Mouse (Mus musculus): ENCODE results near the gene Gbgt1. TPM values are rescaled to one million over a fixed set of nuclear protein-coding genes. Genes with fewer than 3 reads are reported as not detected.

The Gbgt1 gene
- polyA plus RNA-seq, 1 experiment from 2014 or later, result 1.2 TPM

GRCm38 (mm10) chr2:28534436-28535262, 38.0 kb downstream of the Gbgt1 start:
- peak overlapping the region; percentile 47; the same call in 1 of the 2 replicates for H3K4me3 ChIP-seq (ENCODE audit: low read depth, low read length)
- 37% methylated on average over 11 of the region's 11 CpGs for WGBS
- peaks cover 13% of the 10 kb centered on the region; the same call in 1 of the 2 replicates for H3K4me1 ChIP-seq (ENCODE audit: insufficient read depth, low read depth, low read length)
- no peak for TF ChIP-seq EP300 (IDR thresholded peaks at IDR 0.05)
- no peak for TF ChIP-seq CTCF (IDR thresholded peaks at IDR 0.05)
- H3K27ac ChIP-seq (ENCODE audit: low read length), result peak overlapping the region; percentile 69
- H3K27me3 ChIP-seq (replicated peaks; ENCODE audit: insufficient read depth, low read length), result no peaks in the 10 kb centered on the region
- DNase-seq (ENCODE audit: low spot score) (peak; percentile 63), ATAC-seq (peak; percentile 6; the same call in 1 of the 2 replicates)
- no peaks in the 10 kb centered on the region for H3K9me3 ChIP-seq (ENCODE audit: low read length)
- H3K9ac ChIP-seq (replicated peaks; ENCODE audit: low read depth), result no peak overlapping the region
- H3K4me2 ChIP-seq (replicated peaks; ENCODE audit: low read depth, low read length), result peak overlapping the region; percentile 80
- no peaks in the 10 kb centered on the region for H3K36me3 ChIP-seq (ENCODE audit: insufficient read depth, low read length)

GRCm38 (mm10) chr2:28535263-28535540, 38.5 kb downstream of the Gbgt1 start:
- Histone ChIP-seq H3K4me2 (replicated peaks; ENCODE audit: low read depth, low read length) (peak overlapping the region; percentile 80), H3K4me3 (ENCODE audit: low read depth, low read length) (no peak overlapping the region), H3K36me3 (ENCODE audit: insufficient read depth, low read length) (no peaks in the 10 kb centered on the region), H3K4me1 (ENCODE audit: insufficient read depth, low read depth, low read length) (peaks cover 13% of the 10 kb centered on the region; the same call in 1 of the 2 replicates), H3K27ac (ENCODE audit: low read length) (0 out of 2 replicates have a peak overlapping the region, but pooled peaks have one; percentile 4), H3K27me3 (replicated peaks; ENCODE audit: insufficient read depth, low read length) (no peaks in the 10 kb centered on the region), H3K9ac (replicated peaks; ENCODE audit: low read depth) (no peak overlapping the region), H3K9me3 (ENCODE audit: low read length) (no peaks in the 10 kb centered on the region)
- no peak for DNase-seq (ENCODE audit: low spot score)
- ATAC-seq, result no peak
- WGBS, result 49% methylated on average over 4 of the region's 4 CpGs
- TF ChIP-seq EP300 (IDR thresholded peaks at IDR 0.05) (no peak), CTCF (IDR thresholded peaks at IDR 0.05) (no peak)

GRCm38 (mm10) chr2:28535650-28536049, 39.0 kb downstream of the Gbgt1 start:
- H3K9ac ChIP-seq (replicated peaks; ENCODE audit: low read depth), result no peak overlapping the region
- no peaks in the 10 kb centered on the region for H3K9me3 ChIP-seq (ENCODE audit: low read length)
- no peak for ATAC-seq
- no peaks in the 10 kb centered on the region for H3K36me3 ChIP-seq (ENCODE audit: insufficient read depth, low read length)
- H3K4me1 ChIP-seq (ENCODE audit: insufficient read depth, low read depth, low read length), result peaks cover 13% of the 10 kb centered on the region; the same call in 1 of the 2 replicates
- no peaks in the 10 kb centered on the region for H3K27me3 ChIP-seq (replicated peaks; ENCODE audit: insufficient read depth, low read length)
- H3K4me3 ChIP-seq (ENCODE audit: low read depth, low read length), result no peak overlapping the region
- no peak for DNase-seq (ENCODE audit: low spot score)
- WGBS, result 32% methylated on average over 7 of the region's 7 CpGs
- TF ChIP-seq EP300 (IDR thresholded peaks at IDR 0.05) (no peak), CTCF (IDR thresholded peaks at IDR 0.05) (no peak)
- H3K27ac ChIP-seq (ENCODE audit: low read length), result 0 out of 2 replicates have a peak overlapping the region, but pooled peaks have one; percentile 4
- peak overlapping the region; percentile 80 for H3K4me2 ChIP-seq (replicated peaks; ENCODE audit: low read depth, low read length)

DNA sequence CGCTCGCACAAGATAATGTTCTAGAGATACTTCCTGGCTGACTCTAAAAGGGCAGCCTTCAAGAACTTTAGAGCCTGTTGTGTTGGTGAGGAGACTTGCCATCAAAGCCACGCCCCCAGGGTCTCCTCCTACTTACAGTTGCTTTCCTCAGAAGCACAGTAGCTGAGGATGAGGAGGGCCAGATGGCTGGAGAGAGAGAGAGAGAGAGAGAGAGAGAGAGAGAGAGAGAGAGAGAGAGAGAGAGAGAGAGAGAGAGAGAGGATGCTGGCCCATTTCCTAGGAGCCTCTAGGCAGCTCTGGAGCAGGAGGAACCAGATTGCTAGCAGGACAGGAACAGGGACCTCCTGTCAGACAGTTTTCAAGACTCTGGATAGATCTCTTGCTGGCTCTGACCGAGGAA, 39.5 kb downstream of the Gbgt1 start:
- Histone ChIP-seq H3K9me3 (ENCODE audit: low read length) (no peaks in the 10 kb centered on the region), H3K27ac (ENCODE audit: low read length) (0 out of 2 replicates have a peak overlapping the region, but pooled peaks have one; percentile 4), H3K4me3 (ENCODE audit: low read depth, low read length) (no peak overlapping the region), H3K36me3 (ENCODE audit: insufficient read depth, low read length) (no peaks in the 10 kb centered on the region), H3K4me1 (ENCODE audit: insufficient read depth, low read depth, low read length) (peaks cover 13% of the 10 kb centered on the region; the same call in 1 of the 2 replicates), H3K9ac (replicated peaks; ENCODE audit: low read depth) (no peak overlapping the region), H3K4me2 (replicated peaks; ENCODE audit: low read depth, low read length) (no peak overlapping the region), H3K27me3 (replicated peaks; ENCODE audit: insufficient read depth, low read length) (no peaks in the 10 kb centered on the region)
- no peak for ATAC-seq
- 33% methylated on average over 4 of the region's 4 CpGs for WGBS
- peak; percentile 64 for DNase-seq (ENCODE audit: low spot score)
- TF ChIP-seq EP300 (IDR thresholded peaks at IDR 0.05) (no peak), CTCF (IDR thresholded peaks at IDR 0.05) (no peak)

- Histone ChIP-seq H3K9me3 (ENCODE audit: low read length) (no peaks in the 10 kb centered on the region), H3K27ac (ENCODE audit: low read length) (no peak overlapping the region), H3K27me3 (replicated peaks; ENCODE audit: insufficient read depth, low read length) (no peaks in the 10 kb centered on the region), H3K4me3 (ENCODE audit: low read depth, low read length) (no peak overlapping the region), H3K36me3 (ENCODE audit: insufficient read depth, low read length) (no peaks in the 10 kb centered on the region), H3K4me2 (replicated peaks; ENCODE audit: low read depth, low read length) (no peak overlapping the region), H3K4me1 (ENCODE audit: insufficient read depth, low read depth, low read length) (peaks cover 13% of the 10 kb centered on the region; the same call in 1 of the 2 replicates), H3K9ac (replicated peaks; ENCODE audit: low read depth) (no peak overlapping the region)
- TF ChIP-seq EP300 (IDR thresholded peaks at IDR 0.05) (no peak), CTCF (IDR thresholded peaks at IDR 0.05) (no peak)
- no peak for ATAC-seq
- WGBS, result 72% methylated on average over 11 of the region's 11 CpGs
- DNase-seq (ENCODE audit: low spot score), result no peak
These were observed 40.3 kb downstream of the Gbgt1 start for GRCm38 (mm10) chr2:28536766-28537633.

DNA sequence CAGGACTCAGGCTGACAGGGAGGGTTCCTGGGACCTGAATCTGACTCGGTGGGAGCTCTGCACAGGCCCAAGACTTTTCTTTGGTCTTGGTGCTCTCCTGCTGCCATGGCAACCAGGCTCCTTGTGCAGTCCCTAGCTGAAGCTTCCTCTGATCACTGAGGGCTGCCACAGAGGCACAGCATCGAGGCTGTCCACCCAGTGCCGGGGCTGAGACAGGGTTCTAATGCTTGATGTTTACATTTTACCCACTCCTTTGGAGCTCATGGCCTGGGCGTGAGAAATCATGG, 40.9 kb downstream of the Gbgt1 start:
- H3K27me3 ChIP-seq (replicated peaks; ENCODE audit: insufficient read depth, low read length), result no peaks in the 10 kb centered on the region
- H3K9me3 ChIP-seq (ENCODE audit: low read length), result no peaks in the 10 kb centered on the region
- no peak overlapping the region for H3K4me2 ChIP-seq (replicated peaks; ENCODE audit: low read depth, low read length)
- peaks cover 13% of the 10 kb centered on the region; the same call in 1 of the 2 replicates for H3K4me1 ChIP-seq (ENCODE audit: insufficient read depth, low read depth, low read length)
- no peak overlapping the region for H3K27ac ChIP-seq (ENCODE audit: low read length)
- 36% methylated on average over 4 of the region's 4 CpGs for WGBS
- H3K36me3 ChIP-seq (ENCODE audit: insufficient read depth, low read length), result no peaks in the 10 kb centered on the region
- no peak overlapping the region for H3K4me3 ChIP-seq (ENCODE audit: low read depth, low read length)
- TF ChIP-seq CTCF (IDR thresholded peaks at IDR 0.05) (no peak), EP300 (IDR thresholded peaks at IDR 0.05) (no peak)
- no peak overlapping the region for H3K9ac ChIP-seq (replicated peaks; ENCODE audit: low read depth)
- ATAC-seq, result no peak
- no peak for DNase-seq (ENCODE audit: low spot score)

All from lung, postnatal 0 days (tissue).